Mouse (Mus musculus) lung, postnatal 0 days (tissue): ENCODE data around the gene Homer2. TPM values are rescaled to one million over a fixed set of nuclear protein-coding genes. Genes with fewer than 3 reads are reported as not detected.

Source experiments
- ATAC-seq: fragments of 200-750 bp; cut with Nextera tagmentation; 2 replicates; pipeline ENCODE4 v1.8.0; 2017; ENCODE audit warnings: moderate library complexity
- DNase-seq: peaks from one replicate; pipeline ENCODE4 v3.0.0-alpha.2; 2016; ENCODE audit warnings: low spot score
- H3K27ac ChIP-seq: fragments of 300-500 bp; sonication (generic); 2 replicates; pipeline ENCODE4 v1.5.1; 2014; ENCODE audit warnings: antibody characterized with exemption, mild to moderate bottlenecking, low read length, mixed read lengths
- H3K27me3 ChIP-seq: fragments of 300-500 bp; sonication (generic); replicated peaks from 2 replicates; pipeline ENCODE4 v1.6.1; 2014; ENCODE audit warnings: low read length, mixed read lengths; ENCODE audit not compliant: insufficient read depth
- H3K36me3 ChIP-seq: fragments of 300-500 bp; sonication (generic); 2 replicates; pipeline ENCODE4 v1.6.1; 2014; ENCODE audit warnings: low read length, mixed read lengths; ENCODE audit not compliant: insufficient read depth
- H3K4me1 ChIP-seq: fragments of 300-500 bp; sonication (generic); 2 replicates; pipeline ENCODE4 v1.6.1; 2014; ENCODE audit warnings: antibody characterized with exemption, low read depth, low read length, mixed read lengths; ENCODE audit not compliant: insufficient read depth
- H3K4me2 ChIP-seq: fragments of 300-500 bp; sonication (generic); replicated peaks from 2 replicates; pipeline ENCODE4 v1.6.1; 2014; ENCODE audit warnings: low read depth, mild to moderate bottlenecking, low read length, moderate library complexity, mixed read lengths
- H3K4me3 ChIP-seq: fragments of 300-500 bp; sonication (generic); 2 replicates; pipeline ENCODE4 v1.5.1; 2014; ENCODE audit warnings: low read depth, low read length
- H3K9ac ChIP-seq: fragments of 300-500 bp; sonication (generic); replicated peaks from 2 replicates; pipeline ENCODE4 v1.6.1; 2014; ENCODE audit warnings: low read depth, mild to moderate bottlenecking
- H3K9me3 ChIP-seq: fragments of 300-500 bp; sonication (generic); 2 replicates; pipeline ENCODE4 v1.6.1; 2016; ENCODE audit warnings: low read length, mixed read lengths
- CTCF ChIP-seq: IDR thresholded peaks from 2 replicates; pipeline ENCODE4 v1.5.1; 2016; ENCODE audit warnings: antibody characterized with exemption, mild to moderate bottlenecking
- EP300 ChIP-seq: IDR thresholded peaks from 2 replicates; pipeline ENCODE4 v1.6.1; 2016; ENCODE audit warnings: antibody characterized with exemption, mild to moderate bottlenecking, control low read depth
- WGBS: fragments of 180-500 bp; shearing (Covaris S2); extraction: QIAGEN DNeasy Blood & Tissue Kit; methylation state at CpG from one replicate; pipeline ENCODE4 v1.1.7; 2014; 5-methylcytosine and 5-hydroxymethylcytosine counted together
- polyA plus RNA-seq: library from polyadenylated mRNA; unstranded; fragments of >200 nt; fragmentation: Nextera tagmentation; extraction: Ambion mirVana; gene quantifications from 2 replicates; pipeline ENCODE4 v1.2.1, GENCODE M21; 2015

The Homer2 gene
- polyA plus RNA-seq, 1 experiment from 2014 or later = 16.8 TPM

DNA sequence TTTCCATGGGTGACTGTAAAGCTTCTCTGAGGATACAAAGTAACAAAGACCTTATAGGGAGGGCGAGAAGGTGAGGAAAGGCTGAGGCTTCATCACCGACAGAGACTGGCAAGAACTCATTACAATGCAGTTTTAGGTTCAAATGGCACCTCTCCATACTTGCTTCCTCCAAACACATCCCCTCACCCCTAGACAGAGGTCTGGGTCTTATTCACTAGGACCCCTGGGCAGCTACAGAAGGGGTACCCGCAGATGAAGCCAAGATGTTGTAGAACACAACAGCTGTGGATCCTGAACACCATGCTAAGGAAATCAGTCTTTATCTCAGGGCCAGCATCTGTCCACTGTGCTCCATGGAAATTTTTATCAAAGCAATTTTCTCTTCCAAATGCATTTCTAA is 50.3 kb downstream of the Homer2 start:
- no peak overlapping the region for H3K4me3 ChIP-seq
- H3K27me3 ChIP-seq = no peaks in the 10 kb centered on the region
- no peaks in the 10 kb centered on the region for H3K36me3 ChIP-seq
- DNase-seq (no peak), ATAC-seq (no peak)
- H3K4me1 ChIP-seq = peaks cover 6% of the 10 kb centered on the region; the same call in 1 of the 2 replicates
- no peak overlapping the region for H3K27ac ChIP-seq
- WGBS = 72% methylated on average over 3 of the region's 3 CpGs
- TF ChIP-seq CTCF (no peak), EP300 (no peak)
- no peak overlapping the region for H3K9ac ChIP-seq
- no peak overlapping the region for H3K4me2 ChIP-seq
- no peaks in the 10 kb centered on the region for H3K9me3 ChIP-seq

DNA sequence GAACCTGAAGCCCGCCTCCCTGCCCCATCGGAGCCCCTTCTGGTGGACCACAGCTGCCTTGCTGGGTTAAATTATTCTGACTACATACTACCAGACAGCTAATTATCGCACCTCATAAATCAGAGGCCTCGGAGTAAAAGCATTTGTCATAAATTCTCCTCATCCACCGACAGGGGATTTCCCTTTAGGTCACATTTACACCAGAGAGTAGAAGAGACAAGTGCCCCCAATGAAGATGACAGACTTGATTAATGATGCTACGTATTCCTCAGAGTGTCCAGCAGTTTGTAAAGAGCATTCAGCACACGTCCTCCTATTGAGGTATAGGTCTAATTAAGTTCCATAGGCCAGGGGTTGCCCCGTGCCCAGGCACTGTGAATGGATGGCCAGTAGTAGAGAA is 50.7 kb downstream of the Homer2 start:
- 48% methylated on average over 8 of the region's 8 CpGs for WGBS
- no peaks in the 10 kb centered on the region for H3K27me3 ChIP-seq
- H3K27ac ChIP-seq = no peak overlapping the region
- no peak overlapping the region for H3K4me2 ChIP-seq
- DNase-seq (no peak), ATAC-seq (no peak)
- no peaks in the 10 kb centered on the region for H3K36me3 ChIP-seq
- no peak overlapping the region for H3K9ac ChIP-seq
- H3K9me3 ChIP-seq = no peaks in the 10 kb centered on the region
- TF ChIP-seq CTCF (no peak), EP300 (no peak)
- peaks cover 6% of the 10 kb centered on the region; the same call in 1 of the 2 replicates for H3K4me1 ChIP-seq
- H3K4me3 ChIP-seq = no peak overlapping the region

DNA sequence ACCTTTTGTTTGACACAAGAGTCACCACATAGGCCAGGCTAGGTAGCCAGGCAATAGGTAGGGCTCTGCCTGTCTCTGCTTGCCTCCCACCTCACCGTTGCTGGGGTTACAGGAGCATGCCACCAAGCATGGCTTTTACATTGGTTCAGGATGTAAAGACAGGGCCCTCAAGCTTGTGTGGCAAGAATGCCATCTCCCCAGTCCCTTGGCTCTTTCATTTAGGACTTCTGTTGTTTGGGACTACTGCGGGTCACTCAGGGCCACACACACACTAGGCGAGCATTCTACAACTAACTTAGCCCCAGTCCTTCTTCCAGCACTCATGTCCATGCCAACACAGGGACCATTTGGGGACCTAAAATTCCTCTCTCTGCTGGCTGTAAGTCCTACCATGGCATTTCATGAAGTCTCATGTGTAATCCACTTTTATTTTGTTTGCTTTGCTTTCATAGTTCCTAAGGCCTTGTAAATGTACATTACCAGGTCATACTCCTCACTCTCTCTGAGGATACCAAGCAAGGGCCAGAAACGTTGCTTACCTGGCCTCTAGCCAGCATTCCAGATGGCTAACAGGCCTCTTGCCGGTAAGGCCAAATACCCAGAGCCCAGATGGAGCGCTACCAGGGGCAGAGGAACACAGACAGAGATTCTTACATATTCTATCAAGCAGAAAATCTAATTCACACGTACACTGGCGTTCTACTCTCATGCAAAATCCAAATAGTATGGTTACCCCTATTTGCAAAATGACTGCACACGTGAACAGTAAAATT is 52.2 kb downstream of the Homer2 start:
- H3K4me2 ChIP-seq = no peak overlapping the region
- H3K27ac ChIP-seq = no peak overlapping the region
- DNase-seq (peak; percentile 30), ATAC-seq (peak; percentile 43; the same call in 1 of the 2 replicates)
- WGBS = 51% methylated on average over 9 of the region's 9 CpGs
- peaks cover 6% of the 10 kb centered on the region; the same call in 1 of the 2 replicates for H3K4me1 ChIP-seq
- H3K9ac ChIP-seq = no peak overlapping the region
- H3K4me3 ChIP-seq = no peak overlapping the region
- TF ChIP-seq EP300 (no peak), CTCF (no peak)
- no peaks in the 10 kb centered on the region for H3K36me3 ChIP-seq
- H3K9me3 ChIP-seq = no peaks in the 10 kb centered on the region
- no peaks in the 10 kb centered on the region for H3K27me3 ChIP-seq

DNA sequence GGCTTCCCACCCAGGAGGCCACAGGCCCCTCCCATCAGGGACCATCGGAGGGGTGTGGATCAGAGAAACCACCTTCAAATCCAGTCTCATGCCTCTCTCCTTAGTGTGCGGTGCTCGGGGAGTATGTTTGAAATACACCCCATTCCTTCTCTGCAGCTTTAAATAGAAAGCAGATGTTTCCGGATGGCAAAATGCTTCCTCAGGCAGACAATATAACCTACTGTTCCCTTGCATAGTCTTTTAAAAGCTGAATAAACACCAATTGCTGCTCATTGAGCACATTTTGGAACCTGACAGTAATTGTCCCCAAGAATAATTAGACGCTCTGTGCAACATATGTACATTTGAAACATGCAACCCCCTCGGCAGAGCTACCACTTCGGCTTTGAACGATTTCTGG is 53.3 kb downstream of the Homer2 start:
- DNase-seq (no peak), ATAC-seq (no peak)
- H3K4me2 ChIP-seq = no peak overlapping the region
- 28% methylated on average over 8 of the region's 8 CpGs for WGBS
- no peaks in the 10 kb centered on the region for H3K9me3 ChIP-seq
- no peak overlapping the region for H3K27ac ChIP-seq
- no peak overlapping the region for H3K4me3 ChIP-seq
- no peaks in the 10 kb centered on the region for H3K36me3 ChIP-seq
- H3K4me1 ChIP-seq = peaks cover 6% of the 10 kb centered on the region; the same call in 1 of the 2 replicates
- H3K9ac ChIP-seq = no peak overlapping the region
- H3K27me3 ChIP-seq = no peaks in the 10 kb centered on the region
- TF ChIP-seq CTCF (no peak), EP300 (no peak)

DNA sequence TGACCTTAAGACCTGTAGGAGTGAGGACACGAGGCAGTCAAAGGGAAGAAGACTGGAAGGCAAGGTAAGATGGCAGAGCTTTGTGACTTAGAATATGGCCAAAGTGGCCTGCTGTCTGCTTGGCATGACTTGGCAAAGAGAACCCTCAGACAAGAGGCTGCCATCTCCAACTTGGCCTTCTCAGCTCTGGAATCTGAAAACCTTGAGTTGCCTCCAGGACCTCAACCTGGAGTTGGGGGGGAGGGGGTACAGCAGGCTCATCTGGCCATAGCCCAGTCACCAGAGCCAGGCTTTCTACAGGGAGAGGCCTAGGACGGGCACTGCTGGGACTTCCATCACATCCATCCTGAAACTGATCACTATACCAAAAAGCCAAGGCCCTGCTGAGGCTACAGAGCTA is 55.0 kb downstream of the Homer2 start:
- Histone ChIP-seq H3K27ac (no peak overlapping the region), H3K4me2 (no peak overlapping the region), H3K4me1 (peaks cover 6% of the 10 kb centered on the region; the same call in 1 of the 2 replicates), H3K9me3 (no peaks in the 10 kb centered on the region), H3K4me3 (no peak overlapping the region), H3K9ac (no peak overlapping the region), H3K27me3 (no peaks in the 10 kb centered on the region), H3K36me3 (no peaks in the 10 kb centered on the region)
- no peak for TF ChIP-seq EP300
- no peak for TF ChIP-seq CTCF
- WGBS = 56% methylated on average over 2 of the region's 2 CpGs
- no peak for ATAC-seq
- DNase-seq = no peak

DNA sequence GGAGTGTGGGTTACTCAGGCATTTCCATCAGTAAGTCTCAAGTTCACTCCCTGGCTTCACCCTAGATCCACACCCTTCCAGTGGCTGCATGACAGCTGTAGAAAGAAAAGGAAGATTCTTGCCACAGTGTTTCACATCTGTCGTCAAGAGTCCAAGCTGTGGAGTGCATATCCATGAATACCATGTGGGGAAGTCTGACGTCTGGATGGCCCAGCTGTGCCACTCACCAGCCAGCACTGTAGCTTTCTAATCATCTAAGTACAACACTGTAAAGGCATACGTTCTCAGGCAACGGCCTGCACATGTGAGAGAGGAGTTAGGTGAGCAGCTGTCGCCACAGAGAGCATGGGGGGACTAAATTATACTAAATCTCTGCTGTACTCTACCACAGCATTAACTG is 56.0 kb downstream of the Homer2 start:
- TF ChIP-seq CTCF = no peak
- TF ChIP-seq EP300 = no peak
- no peak overlapping the region for H3K4me2 ChIP-seq
- H3K4me3 ChIP-seq = no peak overlapping the region
- no peaks in the 10 kb centered on the region for H3K27me3 ChIP-seq
- H3K4me1 ChIP-seq = peaks cover 6% of the 10 kb centered on the region; the same call in 1 of the 2 replicates
- DNase-seq (no peak), ATAC-seq (no peak)
- no peak overlapping the region for H3K27ac ChIP-seq
- H3K9ac ChIP-seq = no peak overlapping the region
- no peaks in the 10 kb centered on the region for H3K36me3 ChIP-seq
- no peaks in the 10 kb centered on the region for H3K9me3 ChIP-seq
- WGBS = 56% methylated on average over 5 of the region's 5 CpGs
